Mouse (Mus musculus) C2C12 (cell line): ENCODE results near the gene Osm.

Experiments
- CTCF ChIP-seq: IDR thresholded peaks from one replicate; pipeline ENCODE4 v1.5.1; 2011; ENCODE audit not compliant: control insufficient read depth, insufficient read depth, insufficient read length
- USF1 ChIP-seq: IDR thresholded peaks from one replicate; pipeline ENCODE4 v1.6.1; 2011; ENCODE audit warnings: low read depth, mild to moderate bottlenecking, control low read depth, moderate library complexity

DNA sequence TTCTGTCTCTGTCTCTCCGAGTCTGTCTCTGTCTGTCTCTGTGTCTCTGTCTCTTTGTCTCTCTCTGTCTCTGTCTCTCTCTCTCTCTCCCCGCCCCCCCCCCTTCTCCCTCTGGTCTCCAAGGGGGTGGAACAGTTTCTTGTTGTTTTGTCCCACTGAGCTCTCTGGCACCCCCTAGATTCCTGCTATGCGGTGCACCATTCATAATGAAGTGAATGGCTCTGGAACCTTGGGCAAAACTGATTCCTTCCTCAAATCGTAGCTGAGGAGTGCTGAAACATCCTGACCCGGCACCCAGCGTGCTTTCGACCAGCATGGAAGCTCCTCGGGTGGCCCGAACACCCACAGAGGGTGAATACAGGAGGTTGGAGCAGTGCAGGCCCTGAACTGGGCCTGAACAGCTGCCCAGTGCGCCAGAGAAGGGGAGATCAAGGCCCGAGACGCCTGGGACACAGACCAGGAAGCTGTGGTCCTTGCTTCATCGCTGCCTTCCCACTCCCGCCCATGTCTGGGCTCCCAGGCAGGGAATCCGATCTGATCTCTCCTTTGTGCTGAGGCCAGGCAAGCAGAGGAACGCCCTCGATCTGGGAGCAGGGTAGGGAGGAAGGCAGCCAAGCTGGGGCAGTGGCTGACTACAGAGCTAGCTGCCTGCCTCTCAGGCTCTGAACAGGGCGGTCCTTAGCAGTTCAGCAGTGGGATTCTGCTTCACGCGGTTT lies 34.7 kb downstream of the Osm start:
- TF ChIP-seq CTCF (no peak), USF1 (no peak)
